Mouse (Mus musculus) CH12.LX (cell line): Measurements from ENCODE around the gene Med17. TPM values are rescaled to one million over a fixed set of nuclear protein-coding genes. Genes with fewer than 3 reads are reported as not detected.

Experiments used
- DNase-seq: peaks from one replicate; pipeline ENCODE4 v3.0.0-alpha.2; 2013; ENCODE audit errors: extremely low read depth
- H3K27ac ChIP-seq: 2 replicates; pipeline ENCODE4 v1.5.1; 2012; ENCODE audit warnings: low read depth, mild to moderate bottlenecking, control low read depth, moderate library complexity; ENCODE audit not compliant: insufficient read depth
- H3K27me3 ChIP-seq: replicated peaks from 2 replicates; pipeline ENCODE3; 2012; ENCODE audit warnings: inconsistent platforms
- H3K36me3 ChIP-seq, 2 experiments: replicated peaks in 1 of 2; 2 replicates each; pipeline versions ENCODE3 to v1.6.1; 2012; ENCODE audit warnings: inconsistent platforms in 1 of 2, low read length in 1 of 2, mild to moderate bottlenecking in 1 of 2, mixed read lengths in 1 of 2, moderate library complexity in 1 of 2; ENCODE audit not compliant: control insufficient read depth in 1 of 2, insufficient read depth in 1 of 2
- H3K4me1 ChIP-seq, 2 experiments: 2 replicates each; pipeline ENCODE4 v1.6.1; 2012; ENCODE audit warnings: inconsistent platforms in 1 of 2, moderate library complexity in 1 of 2; ENCODE audit not compliant: insufficient read depth in 2 of 2, control insufficient read depth in 1 of 2
- H3K4me2 ChIP-seq: 2 replicates; pipeline ENCODE4 v1.6.1; 2012; ENCODE audit warnings: low read depth, mild to moderate bottlenecking, control low read depth; ENCODE audit not compliant: poor library complexity, insufficient read depth, severe bottlenecking
- H3K4me3 ChIP-seq, 3 experiments: fragments of 150-350 bp in 1 of 3; sonication (generic) in 1 of 3; replicated peaks in 1 of 3; 2 replicates each; pipeline versions ENCODE3 to v1.5.1; 2011 to 2012; ENCODE audit warnings: low read depth in 2 of 3, low read length in 2 of 3, mild to moderate bottlenecking in 2 of 3, moderate library complexity in 2 of 3, control low read depth in 1 of 3, improper control_type of control experiment in 1 of 3, inconsistent platforms in 1 of 3, mixed read lengths in 1 of 3; ENCODE audit not compliant: poor library complexity in 1 of 3
- H3K79me2 ChIP-seq: replicated peaks from 2 replicates; pipeline ENCODE4 v1.6.1; 2012; ENCODE audit warnings: mild to moderate bottlenecking, moderate library complexity; ENCODE audit not compliant: control insufficient read depth, poor library complexity, insufficient read depth, severe bottlenecking; ENCODE audit errors: extremely low read depth
- H3K9ac ChIP-seq: 2 replicates; pipeline ENCODE4 v1.6.1; 2012; ENCODE audit warnings: low read depth, mild to moderate bottlenecking, control low read depth, moderate library complexity; ENCODE audit not compliant: insufficient read depth
- H3K9me3 ChIP-seq: replicated peaks from 2 replicates; pipeline ENCODE3; 2012; ENCODE audit warnings: low read length, inconsistent platforms, mixed read lengths
- BHLHE40 ChIP-seq: IDR thresholded peaks from 2 replicates; pipeline ENCODE4 v1.6.1; 2011; ENCODE audit warnings: mild to moderate bottlenecking, low read depth, low read length, improper control_type of control experiment
- CHD1 ChIP-seq: IDR thresholded peaks from 2 replicates; pipeline ENCODE4 v1.6.1; 2012; ENCODE audit warnings: low read depth, low read length, improper control_type of control experiment, inconsistent platforms
- CHD2 ChIP-seq: IDR thresholded peaks from 2 replicates; pipeline ENCODE4 v1.6.1; 2011; ENCODE audit warnings: low read length, improper control_type of control experiment
- CTCF ChIP-seq, 2 experiments: IDR thresholded peaks in 1 of 2; conservative IDR thresholded peaks in 1 of 2; 2 replicates each; pipeline ENCODE4 v1.5.1; 2011 to 2012; ENCODE audit warnings: low read depth in 2 of 2, low read length in 2 of 2, improper control_type of control experiment in 1 of 2, inconsistent platforms in 1 of 2, mild to moderate bottlenecking in 1 of 2, moderate library complexity in 1 of 2
- E2F4 ChIP-seq: IDR thresholded peaks from 2 replicates; pipeline ENCODE4 v1.6.1; 2011; ENCODE audit warnings: low read depth, low read length, improper control_type of control experiment; ENCODE audit not compliant: insufficient replicate concordance
- ELF1 ChIP-seq: IDR thresholded peaks from 2 replicates; pipeline ENCODE4 v1.6.1; 2014; ENCODE audit warnings: low read depth, mild to moderate bottlenecking, inconsistent platforms, low read length, improper control_type of control experiment
- ETS1 ChIP-seq: conservative IDR thresholded peaks from 2 replicates; pipeline ENCODE4 v1.6.1; 2012; ENCODE audit warnings: low read depth, mild to moderate bottlenecking, inconsistent platforms, low read length, improper control_type of control experiment, moderate library complexity
- IRF4 ChIP-seq: IDR thresholded peaks from 2 replicates; pipeline ENCODE4 v1.6.1; 2014; ENCODE audit warnings: low read depth, mild to moderate bottlenecking, inconsistent platforms, low read length, improper control_type of control experiment
- KAT2A ChIP-seq: IDR thresholded peaks from 2 replicates; pipeline ENCODE4 v1.6.1; 2012; ENCODE audit warnings: low read length, improper control_type of control experiment, inconsistent platforms; ENCODE audit not compliant: insufficient replicate concordance
- MAX ChIP-seq: IDR thresholded peaks from 2 replicates; pipeline ENCODE4 v1.6.1; 2011; ENCODE audit warnings: low read length, improper control_type of control experiment
- MEF2A ChIP-seq: IDR thresholded peaks from 2 replicates; pipeline ENCODE4 v1.6.1; 2014; ENCODE audit warnings: low read depth, mild to moderate bottlenecking, inconsistent platforms, low read length, improper control_type of control experiment, borderline replicate concordance
- MXI1 ChIP-seq: IDR thresholded peaks from 2 replicates; pipeline ENCODE4 v1.6.1; 2011; ENCODE audit warnings: mild to moderate bottlenecking, low read depth, low read length, improper control_type of control experiment
- NRF1 ChIP-seq: IDR thresholded peaks from 2 replicates; pipeline ENCODE4 v1.6.1; 2014; ENCODE audit warnings: low read depth, mild to moderate bottlenecking, inconsistent platforms, low read length, improper control_type of control experiment, moderate library complexity
- PAX5 ChIP-seq: IDR thresholded peaks from 2 replicates; pipeline ENCODE4 v1.6.1; 2012; ENCODE audit warnings: low read length, inconsistent platforms, mixed read lengths
- RCOR1 ChIP-seq: conservative IDR thresholded peaks from 2 replicates; pipeline ENCODE4 v1.6.1; 2012; ENCODE audit warnings: low read depth, mild to moderate bottlenecking, inconsistent platforms, low read length, improper control_type of control experiment
- SIN3A ChIP-seq: IDR thresholded peaks from 2 replicates; pipeline ENCODE4 v1.6.1; 2012; ENCODE audit warnings: low read length, improper control_type of control experiment, inconsistent platforms
- SMC3 ChIP-seq: IDR thresholded peaks from 2 replicates; pipeline ENCODE4 v1.6.1; 2011; ENCODE audit warnings: low read depth, low read length, improper control_type of control experiment
- TBP ChIP-seq: conservative IDR thresholded peaks from 2 replicates; pipeline ENCODE4 v1.6.1; 2011; ENCODE audit warnings: low read depth, low read length, improper control_type of control experiment
- UBTF ChIP-seq: IDR thresholded peaks from 2 replicates; pipeline ENCODE4 v1.6.1; 2012; ENCODE audit warnings: low read depth, mild to moderate bottlenecking, inconsistent platforms, low read length, improper control_type of control experiment, moderate library complexity
- USF2 ChIP-seq: conservative IDR thresholded peaks from 2 replicates; pipeline ENCODE4 v1.6.1; 2011; ENCODE audit warnings: low read depth, low read length, improper control_type of control experiment
- ZKSCAN1 ChIP-seq: IDR thresholded peaks from 2 replicates; pipeline ENCODE4 v1.6.1; 2012; ENCODE audit warnings: low read depth, inconsistent platforms, low read length, improper control_type of control experiment, borderline replicate concordance
- ZNF384 ChIP-seq: IDR thresholded peaks from 2 replicates; pipeline ENCODE4 v1.6.1; 2012; ENCODE audit warnings: low read depth, low read length, improper control_type of control experiment, inconsistent platforms
- dilution Hi-C: fragments of 300-500 bp; cut with MboI; formaldehyde crosslinking; loops from 2 replicates; pipeline ENCODE4 v1.14.3; 2020; ENCODE audit warnings: low sequenced_read_pairs; ENCODE audit not compliant: extremely low pct_unique_long_range_greater_than_20kb, extremely low pct_ligation_motif_present
- in situ Hi-C: fragments of 300-500 bp; cut with MboI; formaldehyde crosslinking; loops from 3 replicates; pipeline ENCODE4 v1.14.3; 2019; ENCODE audit warnings: low sequenced_read_pairs, low pct_ligation_motif_present, low pct_unique_long_range_greater_than_20kb, mixed read lengths
- polyA plus RNA-seq: library from polyadenylated mRNA; unstranded; fragments of >175 nt; gene quantifications from 2 replicates; pipeline ENCODE4 v1.2.1, GENCODE M21; 2012; ENCODE audit warnings: low read depth; ENCODE audit not compliant: insufficient read length
- total RNA-seq, 2 experiments: library from RNA; depleted of rRNA; stranded (reverse); fragments of 300-350 nt in 1 of 2; fragments of >200 nt in 1 of 2; gene quantifications; 2 replicates each; pipeline ENCODE4 v1.2.3; 2012 to 2014

Med17 gene
- total and polyA plus RNA-seq, 3 experiments: 39.7 to 59.8 (median 57.0) TPM

DNA sequence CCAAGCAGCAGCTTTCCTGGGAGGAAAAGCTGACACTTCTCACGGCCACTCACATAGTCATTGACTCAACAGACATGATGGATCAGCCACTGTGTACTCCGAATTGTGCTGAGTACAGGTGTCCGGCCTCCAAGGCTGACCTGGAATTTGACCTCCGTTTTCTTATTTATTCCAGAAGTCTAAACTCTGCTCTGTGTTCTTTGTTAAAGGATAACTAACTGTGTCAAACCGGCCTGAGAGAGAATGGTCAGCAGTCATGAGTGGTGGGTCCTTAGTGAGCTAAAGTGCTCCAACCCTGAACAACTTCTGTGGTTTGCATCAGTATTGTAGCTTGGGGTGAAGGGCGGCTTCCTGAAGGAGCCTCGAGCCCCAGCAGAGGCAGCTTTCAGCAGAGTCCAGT is 27.5 kb downstream of the Med17 start:
- no peaks in the 10 kb centered on the region for H3K79me2 ChIP-seq
- H3K9me3 ChIP-seq: peaks cover 1% of the 10 kb centered on the region
- H3K4me2 ChIP-seq: no peak overlapping the region
- in situ Hi-C loops: no loop called here
- no peak overlapping the region for H3K27ac ChIP-seq
- no peak for DNase-seq
- dilution Hi-C loops: no loop called here
- H3K4me3 ChIP-seq: no peak overlapping the region
- no peaks in the 10 kb centered on the region for H3K27me3 ChIP-seq
- H3K36me3 ChIP-seq: no peaks in the 10 kb centered on the region
- TF ChIP-seq KAT2A (no peak), E2F4 (no peak)
- H3K9ac ChIP-seq: no peak overlapping the region
- H3K4me1 ChIP-seq: peaks cover 0 to 10% of the 10 kb centered on the region in 2 experiments; a peak in 2 of 4 replicates

DNA sequence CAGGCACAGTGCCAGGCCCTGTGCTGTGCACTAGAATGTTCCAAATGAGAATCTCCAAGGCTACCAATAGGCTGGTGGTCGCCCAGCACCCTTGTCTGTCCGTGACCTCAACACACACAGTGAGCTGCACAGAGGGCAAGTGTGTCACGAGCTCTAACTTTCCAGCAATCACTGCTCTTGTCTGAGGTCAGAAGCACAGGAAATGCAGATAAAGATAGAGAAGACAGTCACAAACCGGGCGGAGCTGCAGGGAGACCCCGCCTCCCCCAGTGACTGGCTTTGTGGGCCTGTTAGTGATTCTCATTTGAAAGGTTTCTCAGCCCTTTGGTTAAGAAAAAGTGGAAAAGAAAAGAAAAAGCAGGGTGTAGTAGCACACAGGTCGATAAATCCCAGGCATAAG is 29.4 kb downstream of the Med17 start:
- no peaks in the 10 kb centered on the region for H3K79me2 ChIP-seq
- H3K4me3 ChIP-seq: no peak overlapping the region
- H3K27me3 ChIP-seq: no peaks in the 10 kb centered on the region
- H3K4me2 ChIP-seq: no peak overlapping the region
- no peak for TF ChIP-seq UBTF
- TF ChIP-seq BHLHE40: peak; percentile 53; the same call in 1 of the 2 replicates
- no peak overlapping the region for H3K27ac ChIP-seq
- peaks cover 1% of the 10 kb centered on the region for H3K9me3 ChIP-seq
- peak; percentile 67 for DNase-seq
- no peak overlapping the region for H3K9ac ChIP-seq
- in situ Hi-C loops (no loop called here), dilution Hi-C loops (no loop called here)
- H3K36me3 ChIP-seq: no peaks in the 10 kb centered on the region
- peaks cover 0 to 10% of the 10 kb centered on the region in 2 experiments; a peak in 2 of 4 replicates for H3K4me1 ChIP-seq

DNA sequence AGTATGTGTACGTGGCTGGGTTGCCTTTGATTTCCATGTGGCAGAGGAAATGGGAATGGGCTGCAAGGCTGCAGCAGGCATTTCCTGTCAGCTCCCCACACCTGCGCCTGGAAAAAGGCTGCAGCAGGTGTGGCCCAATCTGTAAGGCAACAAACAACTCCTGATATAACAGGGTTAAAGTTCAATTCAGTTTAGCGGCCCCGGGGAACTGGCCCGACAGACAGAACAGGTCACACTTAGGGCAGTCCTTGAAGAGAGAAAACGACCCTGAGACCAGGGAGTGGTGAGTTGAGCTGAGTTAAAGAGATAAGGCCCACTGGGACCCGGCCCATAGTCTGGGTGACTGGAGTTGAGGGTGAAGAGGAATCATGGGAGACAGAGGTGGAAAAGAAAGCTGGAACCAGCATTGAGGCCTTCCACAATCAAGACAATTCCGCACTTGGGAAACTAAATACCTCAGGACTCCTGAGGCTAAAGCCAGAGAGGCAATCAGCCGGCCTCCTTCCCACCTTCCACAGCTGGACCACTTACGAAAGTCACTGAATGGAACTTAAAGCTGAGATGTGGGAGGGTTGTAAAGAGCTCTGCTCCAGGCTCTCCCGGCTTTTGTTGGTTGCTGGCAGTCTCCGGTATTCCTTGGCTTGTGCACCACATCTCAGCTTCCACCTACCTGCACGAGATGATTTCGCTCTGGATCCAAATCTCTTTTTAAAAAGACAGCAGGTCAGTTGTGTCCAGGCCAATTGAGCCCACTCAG is 34.2 kb downstream of the Med17 start:
- no peak for DNase-seq
- H3K4me3 ChIP-seq: no peak overlapping the region
- no peaks in the 10 kb centered on the region for H3K36me3 ChIP-seq
- no peak overlapping the region for H3K4me2 ChIP-seq
- in situ Hi-C loops: no loop called here
- no peak overlapping the region for H3K9ac ChIP-seq
- no peaks in the 10 kb centered on the region for H3K27me3 ChIP-seq
- no peak for TF ChIP-seq ELF1
- TF ChIP-seq SMC3: no peak
- TF ChIP-seq TBP: no peak
- TF ChIP-seq SIN3A: no peak
- TF ChIP-seq ZKSCAN1: no peak
- TF ChIP-seq IRF4: no peak
- no peak for TF ChIP-seq MXI1
- no peak for TF ChIP-seq MEF2A
- no peak for TF ChIP-seq USF2
- no peak for TF ChIP-seq CHD1
- no peak for TF ChIP-seq CHD2
- no peak for TF ChIP-seq CTCF (conservative IDR thresholded peaks at IDR 0.05 in 1 of 2, IDR thresholded peaks at IDR 0.05 in 1 of 2; ENCODE audit: low read depth in 2 of 2, low read length in 2 of 2)
- no peak for TF ChIP-seq BHLHE40
- no peak for TF ChIP-seq RCOR1
- TF ChIP-seq NRF1: no peak
- TF ChIP-seq E2F4: no peak
- no peak for TF ChIP-seq ZNF384
- TF ChIP-seq PAX5: no peak
- no peak for TF ChIP-seq MAX
- TF ChIP-seq ETS1: no peak
- TF ChIP-seq, all 38 proteins: peak for 0
- peaks cover 0 to 7% of the 10 kb centered on the region in 2 experiments; a peak in 2 of 4 replicates for H3K4me1 ChIP-seq
- dilution Hi-C loops: no loop called here
- H3K9me3 ChIP-seq: peaks cover 1% of the 10 kb centered on the region
- H3K27ac ChIP-seq: no peak overlapping the region
- no peaks in the 10 kb centered on the region for H3K79me2 ChIP-seq
